Mouse (Mus musculus) E14TG2a.4 (cell line): ENCODE data around the gene Tshr.
A peak's percentile ranks its signal among the peaks of the same experiment; 100 is the strongest.

Experiments
- H3K27me3 ChIP-seq: 2 replicates; pipeline ENCODE4 v1.6.1; 2014; ENCODE audit warnings: low read length, control low read depth; ENCODE audit not compliant: insufficient read depth
- H3K36me3 ChIP-seq: 2 replicates; pipeline ENCODE4 v1.6.1; 2014; ENCODE audit warnings: low read length, control low read depth; ENCODE audit not compliant: insufficient read depth
- H3K4me1 ChIP-seq: replicated peaks from 2 replicates; pipeline ENCODE4 v1.6.1; 2014; ENCODE audit warnings: low read depth, low read length, control low read depth
- H3K4me3 ChIP-seq: replicated peaks from 2 replicates; pipeline ENCODE4 v1.5.1; 2014; ENCODE audit warnings: mild to moderate bottlenecking, low read length
- H3K9me3 ChIP-seq: 2 replicates; pipeline ENCODE4 v1.6.1; 2014; ENCODE audit warnings: low read length, control low read depth
- CTCF ChIP-seq: conservative IDR thresholded peaks from 2 replicates; pipeline ENCODE4 v1.5.1; 2014; ENCODE audit warnings: low read length
- NANOG ChIP-seq: IDR thresholded peaks from 2 replicates; pipeline ENCODE4 v1.6.1; 2014; ENCODE audit warnings: borderline replicate concordance, low read length, mixed read lengths
- POU5F1 ChIP-seq: IDR thresholded peaks from 2 replicates; pipeline ENCODE4 v1.6.1; 2014; ENCODE audit warnings: low read length, borderline replicate concordance

Gene Tshr

GRCm38 (mm10) chr12:91588670-91589541, 204.5 kb downstream of the Tshr start:
- peaks cover 41% of the 10 kb centered on the region for H3K4me1 ChIP-seq
- H3K9me3 ChIP-seq, result no peaks in the 10 kb centered on the region
- H3K36me3 ChIP-seq, result peaks cover 25% of the 10 kb centered on the region
- H3K27me3 ChIP-seq, result no peaks in the 10 kb centered on the region
- no peak for TF ChIP-seq NANOG
- peak overlapping the region; percentile 88 for H3K4me3 ChIP-seq

DNA sequence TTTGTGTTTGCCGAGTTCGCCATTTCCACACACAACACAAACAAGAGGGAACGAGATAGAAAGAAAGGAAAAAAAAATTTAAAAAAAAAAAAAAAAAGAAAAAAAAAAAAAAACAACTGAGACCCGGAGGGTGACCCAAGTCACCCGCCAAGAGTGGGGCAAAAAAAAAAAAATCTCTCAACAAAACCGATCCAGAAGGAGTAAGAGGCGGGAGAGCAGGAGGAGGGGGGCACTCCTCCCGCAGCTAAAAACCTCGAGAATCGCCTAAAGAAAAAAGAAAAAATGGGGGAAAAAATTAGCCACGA, 205.1 kb downstream of the Tshr start:
- H3K27me3 ChIP-seq, result no peaks in the 10 kb centered on the region
- peaks cover 38% of the 10 kb centered on the region for H3K4me1 ChIP-seq
- peaks cover 19% of the 10 kb centered on the region for H3K36me3 ChIP-seq
- no peak for TF ChIP-seq NANOG
- TF ChIP-seq POU5F1, result no peak
- TF ChIP-seq CTCF, result no peak
- H3K9me3 ChIP-seq, result no peaks in the 10 kb centered on the region
- H3K4me3 ChIP-seq, result peak overlapping the region; percentile 88

GRCm38 (mm10) chr12:91589847-91590690, 205.7 kb downstream of the Tshr start, which contains the start of gene Gtf2a1:
Gtf2a1 (minus strand) TSS chr12:91590487.
- Histone ChIP-seq H3K4me1 (peaks cover 42% of the 10 kb centered on the region), H3K4me3 (peak within 1 kb of the TSS; percentile 88), H3K27me3 (no peaks in the 10 kb centered on the region), H3K36me3 (peaks cover 13% of the 10 kb centered on the region), H3K9me3 (no peaks in the 10 kb centered on the region)
- no peak for TF ChIP-seq CTCF
- no peak for TF ChIP-seq NANOG
- no peak for TF ChIP-seq POU5F1

DNA sequence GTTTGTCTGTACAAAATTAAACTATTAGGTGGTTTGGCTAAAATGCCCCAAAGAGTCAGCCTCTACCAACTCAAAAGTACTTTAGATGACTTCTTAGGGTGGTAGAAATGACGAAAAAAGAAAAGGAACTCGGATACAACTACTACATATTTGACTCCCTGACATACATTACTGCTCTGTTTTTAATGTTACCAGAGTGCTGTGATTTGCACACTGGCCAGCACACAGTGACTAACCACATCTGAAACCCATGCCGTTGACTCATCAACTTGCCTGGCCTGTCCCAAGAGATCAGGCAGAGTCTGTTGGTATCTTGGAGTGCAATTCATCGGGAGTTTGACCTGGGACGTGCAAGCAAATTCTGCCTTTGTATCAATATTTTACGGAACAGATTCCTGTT, 206.4 kb downstream of the Tshr start:
- TF ChIP-seq NANOG, result no peak
- no peak for TF ChIP-seq CTCF
- TF ChIP-seq POU5F1, result no peak
- Histone ChIP-seq H3K4me3 (peak overlapping the region; percentile 84), H3K9me3 (no peaks in the 10 kb centered on the region), H3K27me3 (no peaks in the 10 kb centered on the region), H3K4me1 (peaks cover 43% of the 10 kb centered on the region), H3K36me3 (peaks cover 7% of the 10 kb centered on the region)

GRCm38 (mm10) chr12:91591191-91591590, 206.8 kb downstream of the Tshr start:
- no peaks in the 10 kb centered on the region for H3K9me3 ChIP-seq
- no peak for TF ChIP-seq CTCF
- no peak for TF ChIP-seq POU5F1
- TF ChIP-seq NANOG, result no peak
- peaks cover 2% of the 10 kb centered on the region; the same call in 1 of the 2 replicates for H3K36me3 ChIP-seq
- H3K4me1 ChIP-seq, result peaks cover 43% of the 10 kb centered on the region
- no peaks in the 10 kb centered on the region for H3K27me3 ChIP-seq
- peak overlapping the region; percentile 84 for H3K4me3 ChIP-seq

GRCm38 (mm10) chr12:91592128-91592527, 207.8 kb downstream of the Tshr start:
- H3K4me1 ChIP-seq, result peaks cover 36% of the 10 kb centered on the region
- H3K9me3 ChIP-seq, result no peaks in the 10 kb centered on the region
- no peaks in the 10 kb centered on the region for H3K27me3 ChIP-seq
- H3K36me3 ChIP-seq, result no peaks in the 10 kb centered on the region; the same call in 1 of the 2 replicates
- TF ChIP-seq POU5F1 (no peak), NANOG (no peak), CTCF (no peak)
- no peak overlapping the region for H3K4me3 ChIP-seq
